Mouse (Mus musculus): ENCODE results near the gene Ppp1r13b. TPM values are rescaled to one million over a fixed set of nuclear protein-coding genes. Genes with fewer than 3 reads are reported as not detected.
A peak's percentile ranks its signal among the peaks of the same experiment; 100 is the strongest.

Gene Ppp1r13b
- polyA plus RNA-seq, 1 experiment: 13.8 TPM

DNA sequence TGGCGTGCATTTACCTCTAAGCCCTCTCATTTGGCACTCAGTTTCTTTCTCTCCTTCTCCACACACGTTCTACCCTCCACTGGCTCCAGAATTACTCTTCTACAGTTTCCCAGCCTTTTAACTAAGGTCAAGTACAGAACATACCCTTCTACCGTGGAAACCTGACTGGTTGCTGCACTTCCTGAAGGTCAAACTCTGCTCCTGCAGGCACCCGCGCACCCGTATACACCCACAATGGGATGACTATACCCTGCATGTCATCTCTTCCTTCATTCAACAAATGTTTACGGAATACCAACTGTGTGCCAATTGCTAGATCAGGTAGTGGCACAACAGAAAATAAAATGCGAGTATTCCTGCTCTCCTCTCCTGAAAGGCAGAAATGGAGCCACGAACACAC lies 9.2 kb downstream of the Ppp1r13b start:
- no peak for DNase-seq (ENCODE audit: low read depth in 1 of 2, low spot score in 2 of 2)
- TF ChIP-seq POLR2A (IDR thresholded peaks at IDR 0.05; ENCODE audit: low read depth, low read length): no peak
- no peak for TF ChIP-seq CTCF (IDR thresholded peaks at IDR 0.05; ENCODE audit: extremely low read depth, insufficient read depth, insufficient read length, insufficient replicate concordance)
- WGBS: 84% methylated on average over 9 of the region's 9 CpGs
- Histone ChIP-seq H3K36me3 (ENCODE audit: control insufficient read depth, insufficient read depth, low read length) (no peaks in the 10 kb centered on the region), H3K4me1 (ENCODE audit: control insufficient read depth, insufficient read depth, insufficient read length) (peaks cover 21% of the 10 kb centered on the region), H3K27ac (ENCODE audit: insufficient read depth, low read length) (no peak overlapping the region), H3K4me3 (ENCODE audit: extremely low read depth, insufficient read depth, insufficient read length) (no peak overlapping the region), H3K27me3 (ENCODE audit: control insufficient read depth, insufficient read depth, low read length) (no peaks in the 10 kb centered on the region)

DNA sequence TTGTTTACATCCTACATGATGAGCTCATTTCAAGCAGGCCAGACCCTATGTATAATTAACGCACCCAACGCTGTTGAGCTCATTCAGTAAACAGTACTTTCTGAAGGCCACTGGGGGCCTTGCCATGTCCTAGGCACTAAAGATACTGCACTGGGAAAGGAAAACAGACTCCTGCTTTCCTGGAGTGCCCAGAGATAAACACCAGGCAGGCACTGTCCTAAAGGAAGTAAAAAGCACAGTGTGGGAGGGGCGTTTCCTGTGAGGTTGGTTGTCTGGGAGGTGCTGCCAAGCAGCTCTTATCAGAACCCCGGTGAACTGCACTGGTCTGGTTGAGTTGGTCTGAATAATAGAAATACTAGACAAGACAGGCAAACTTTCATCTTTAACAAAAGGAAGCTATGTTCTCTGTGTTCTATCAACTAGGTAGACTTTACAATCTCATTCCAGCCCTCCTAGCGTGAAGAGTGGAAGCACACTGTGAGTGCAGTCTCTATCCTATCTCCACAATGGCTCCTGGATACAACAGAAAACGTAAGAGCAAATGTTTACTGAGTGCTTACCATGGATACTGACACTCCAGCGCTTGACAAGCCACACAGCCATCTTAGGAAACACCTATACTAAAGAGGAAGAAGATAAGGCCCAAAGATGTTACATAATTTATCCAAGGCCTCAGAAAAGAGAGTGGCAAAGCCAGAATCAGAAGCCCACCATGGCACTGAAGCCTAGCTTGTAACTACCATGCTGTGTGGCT lies 10.8 kb downstream of the Ppp1r13b start:
- Histone ChIP-seq H3K27me3 (ENCODE audit: control insufficient read depth, insufficient read depth, low read length) (no peaks in the 10 kb centered on the region), H3K27ac (ENCODE audit: insufficient read depth, low read length) (peak overlapping the region; percentile 39), H3K36me3 (ENCODE audit: control insufficient read depth, insufficient read depth, low read length) (no peaks in the 10 kb centered on the region), H3K4me1 (ENCODE audit: control insufficient read depth, insufficient read depth, insufficient read length) (peaks cover 19% of the 10 kb centered on the region), H3K4me3 (ENCODE audit: extremely low read depth, insufficient read depth, insufficient read length) (no peak overlapping the region)
- TF ChIP-seq CTCF (IDR thresholded peaks at IDR 0.05; ENCODE audit: extremely low read depth, insufficient read depth, insufficient read length, insufficient replicate concordance): no peak
- TF ChIP-seq POLR2A (IDR thresholded peaks at IDR 0.05; ENCODE audit: low read depth, low read length): no peak
- 31% methylated on average over 7 of the region's 7 CpGs for WGBS
- peak in 1 of 2 experiments; percentile 48 for DNase-seq (ENCODE audit: low read depth in 1 of 2, low spot score in 2 of 2)

DNA sequence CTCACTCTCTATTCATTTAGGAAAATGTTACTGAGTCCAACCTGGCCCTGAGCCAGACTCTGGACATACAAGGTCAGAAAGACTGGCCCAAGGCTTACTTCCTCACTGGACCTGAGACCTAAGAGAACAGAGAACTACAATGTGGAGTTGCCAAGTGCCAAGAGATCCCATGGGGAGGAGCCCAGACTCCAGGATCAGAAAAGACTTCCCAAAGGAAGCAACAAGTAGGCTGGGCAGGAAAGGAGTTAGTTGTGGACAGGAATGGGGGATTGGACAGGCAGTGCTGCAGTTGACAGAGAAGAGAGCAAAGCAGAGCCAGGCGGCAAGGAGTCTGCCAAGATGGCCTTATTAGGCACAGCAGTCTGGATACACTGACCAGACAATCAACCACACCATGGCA lies 13.8 kb downstream of the Ppp1r13b start:
- WGBS: 86% methylated on average over 1 of the region's 1 CpGs
- Histone ChIP-seq H3K27me3 (ENCODE audit: control insufficient read depth, insufficient read depth, low read length) (no peaks in the 10 kb centered on the region), H3K27ac (ENCODE audit: insufficient read depth, low read length) (peak overlapping the region; percentile 38; the same call in 1 of the 2 replicates), H3K4me1 (ENCODE audit: control insufficient read depth, insufficient read depth, insufficient read length) (peaks cover 20% of the 10 kb centered on the region), H3K4me3 (ENCODE audit: extremely low read depth, insufficient read depth, insufficient read length) (no peak overlapping the region), H3K36me3 (ENCODE audit: control insufficient read depth, insufficient read depth, low read length) (no peaks in the 10 kb centered on the region)
- TF ChIP-seq POLR2A (IDR thresholded peaks at IDR 0.05; ENCODE audit: low read depth, low read length): no peak
- no peak for TF ChIP-seq CTCF (IDR thresholded peaks at IDR 0.05; ENCODE audit: extremely low read depth, insufficient read depth, insufficient read length, insufficient replicate concordance)
- no peak for DNase-seq (ENCODE audit: low read depth in 1 of 2, low spot score in 2 of 2)

DNA sequence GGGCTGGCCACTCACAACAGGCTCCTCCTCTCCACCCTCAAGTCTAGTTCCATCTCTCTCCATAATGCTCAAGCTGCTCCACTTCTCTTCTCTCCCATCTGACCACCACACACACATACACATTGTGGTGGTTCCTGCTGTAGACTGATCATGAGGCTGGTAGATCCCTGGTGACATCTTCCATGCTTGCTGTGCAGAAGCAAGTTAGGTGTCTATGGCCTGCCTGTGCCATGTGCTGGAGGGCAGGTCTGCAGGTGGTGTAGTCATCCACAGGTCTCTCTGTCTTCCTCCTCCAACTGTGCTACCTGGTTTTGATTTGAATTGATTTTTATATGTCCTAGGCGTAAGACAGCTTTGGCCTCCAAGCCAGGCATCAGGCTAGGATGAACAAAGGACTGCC lies 14.9 kb downstream of the Ppp1r13b start:
- DNase-seq (ENCODE audit: low read depth in 1 of 2, low spot score in 2 of 2): no peak
- WGBS: 96% methylated on average over 1 of the region's 1 CpGs
- peaks cover 23% of the 10 kb centered on the region for H3K4me1 ChIP-seq (ENCODE audit: control insufficient read depth, insufficient read depth, insufficient read length)
- H3K36me3 ChIP-seq (ENCODE audit: control insufficient read depth, insufficient read depth, low read length): no peaks in the 10 kb centered on the region
- H3K27ac ChIP-seq (ENCODE audit: insufficient read depth, low read length): no peak overlapping the region
- H3K27me3 ChIP-seq (ENCODE audit: control insufficient read depth, insufficient read depth, low read length): no peaks in the 10 kb centered on the region
- TF ChIP-seq CTCF (IDR thresholded peaks at IDR 0.05; ENCODE audit: extremely low read depth, insufficient read depth, insufficient read length, insufficient replicate concordance): no peak
- no peak for TF ChIP-seq POLR2A (IDR thresholded peaks at IDR 0.05; ENCODE audit: low read depth, low read length)
- H3K4me3 ChIP-seq (ENCODE audit: extremely low read depth, insufficient read depth, insufficient read length): no peak overlapping the region

DNA sequence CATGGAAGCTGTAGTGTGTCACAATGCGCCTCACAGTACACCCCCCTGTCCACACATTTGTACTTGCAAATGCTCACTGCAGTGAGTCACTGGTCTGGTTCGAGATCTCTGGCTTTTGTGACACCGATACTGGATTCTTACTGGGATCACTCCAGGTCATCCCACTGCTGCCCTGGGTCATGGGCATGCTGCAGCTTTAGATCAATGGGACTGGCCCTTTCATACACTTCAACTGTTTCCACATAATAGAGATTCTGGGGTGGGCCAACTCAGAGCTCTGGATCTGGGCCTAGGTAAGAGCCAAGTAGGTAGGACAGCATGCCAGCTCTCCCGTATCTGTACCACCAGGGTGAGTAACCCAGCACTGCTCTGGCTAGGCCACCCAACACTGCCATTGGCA lies 16.1 kb downstream of the Ppp1r13b start:
- Histone ChIP-seq H3K4me1 (ENCODE audit: control insufficient read depth, insufficient read depth, insufficient read length) (peaks cover 12% of the 10 kb centered on the region; the same call in 1 of the 2 replicates), H3K4me3 (ENCODE audit: extremely low read depth, insufficient read depth, insufficient read length) (no peak overlapping the region), H3K36me3 (ENCODE audit: control insufficient read depth, insufficient read depth, low read length) (no peaks in the 10 kb centered on the region), H3K27me3 (ENCODE audit: control insufficient read depth, insufficient read depth, low read length) (no peaks in the 10 kb centered on the region), H3K27ac (ENCODE audit: insufficient read depth, low read length) (no peak overlapping the region)
- no peak for DNase-seq (ENCODE audit: low read depth in 1 of 2, low spot score in 2 of 2)
- WGBS: 92% methylated on average over 4 of the region's 4 CpGs
- TF ChIP-seq POLR2A (IDR thresholded peaks at IDR 0.05; ENCODE audit: low read depth, low read length): no peak

DNA sequence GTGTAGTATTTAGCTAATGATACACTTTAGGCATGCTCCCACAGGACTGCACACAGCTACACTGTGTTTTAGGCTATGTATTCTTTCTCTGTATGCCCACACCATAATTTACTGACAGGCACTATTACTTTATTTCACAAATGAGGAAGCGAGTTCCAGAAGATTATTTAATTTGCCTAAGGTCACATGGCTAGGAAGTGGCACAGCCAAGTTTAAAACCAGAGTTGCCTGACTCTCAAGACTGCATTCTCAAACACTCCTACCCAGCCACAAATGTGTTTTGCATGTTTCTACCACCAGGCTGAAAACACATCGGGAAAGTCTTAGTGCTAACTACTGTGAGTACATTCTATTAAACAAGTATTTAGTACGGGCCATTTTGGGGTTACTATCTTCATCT lies 18.7 kb downstream of the Ppp1r13b start:
- peak; percentile 32 to 61 for DNase-seq (ENCODE audit: low read depth in 1 of 2, low spot score in 2 of 2)
- TF ChIP-seq CTCF (IDR thresholded peaks at IDR 0.05; ENCODE audit: extremely low read depth, insufficient read depth, insufficient read length, insufficient replicate concordance) (no peak), POLR2A (IDR thresholded peaks at IDR 0.05; ENCODE audit: low read depth, low read length) (no peak)
- H3K27me3 ChIP-seq (ENCODE audit: control insufficient read depth, insufficient read depth, low read length): no peaks in the 10 kb centered on the region
- peaks cover 9% of the 10 kb centered on the region; the same call in 1 of the 2 replicates for H3K4me1 ChIP-seq (ENCODE audit: control insufficient read depth, insufficient read depth, insufficient read length)
- no peaks in the 10 kb centered on the region for H3K36me3 ChIP-seq (ENCODE audit: control insufficient read depth, insufficient read depth, low read length)
- no peak overlapping the region for H3K4me3 ChIP-seq (ENCODE audit: extremely low read depth, insufficient read depth, insufficient read length)
- peak overlapping the region; percentile 70; the same call in 1 of the 2 replicates for H3K27ac ChIP-seq (ENCODE audit: insufficient read depth, low read length)
- WGBS: 23% methylated on average over 3 of the region's 3 CpGs

DNA sequence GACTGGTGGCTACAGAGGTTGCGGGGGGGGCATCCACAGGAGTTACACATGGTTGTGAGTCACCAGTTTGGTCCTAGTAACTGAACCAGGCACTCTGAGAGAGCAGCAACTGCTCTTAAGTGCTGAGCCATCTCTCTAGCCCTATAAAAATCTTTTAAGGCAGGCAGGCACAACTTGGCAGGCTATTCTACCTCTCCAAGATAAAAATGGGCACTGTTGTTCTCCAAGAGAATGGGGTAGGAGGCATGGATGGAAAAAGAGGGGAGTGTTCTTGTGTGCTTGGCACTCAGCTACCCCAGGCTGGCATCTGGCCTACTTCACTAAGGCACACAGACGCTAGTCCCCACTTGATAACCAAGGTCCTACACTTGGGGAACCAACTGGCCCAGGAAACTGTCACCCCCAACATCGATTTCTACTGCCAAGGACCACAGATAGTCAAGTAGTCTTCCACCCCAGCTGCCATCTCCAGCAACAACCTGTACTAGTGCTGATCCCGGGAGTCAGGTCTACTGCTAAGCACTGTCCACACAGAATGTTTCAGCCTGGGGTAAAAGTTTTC lies 19.5 kb downstream of the Ppp1r13b start:
- H3K4me1 ChIP-seq (ENCODE audit: control insufficient read depth, insufficient read depth, insufficient read length): peaks cover 9% of the 10 kb centered on the region; the same call in 1 of the 2 replicates
- no peak for DNase-seq (ENCODE audit: low read depth in 1 of 2, low spot score in 2 of 2)
- no peak overlapping the region for H3K4me3 ChIP-seq (ENCODE audit: extremely low read depth, insufficient read depth, insufficient read length)
- no peaks in the 10 kb centered on the region for H3K27me3 ChIP-seq (ENCODE audit: control insufficient read depth, insufficient read depth, low read length)
- WGBS: 81% methylated on average over 4 of the region's 4 CpGs
- H3K36me3 ChIP-seq (ENCODE audit: control insufficient read depth, insufficient read depth, low read length): no peaks in the 10 kb centered on the region
- TF ChIP-seq POLR2A (IDR thresholded peaks at IDR 0.05; ENCODE audit: low read depth, low read length) (no peak), CTCF (IDR thresholded peaks at IDR 0.05; ENCODE audit: extremely low read depth, insufficient read depth, insufficient read length, insufficient replicate concordance) (no peak)
- no peak overlapping the region for H3K27ac ChIP-seq (ENCODE audit: insufficient read depth, low read length)
